Mouse (Mus musculus) retina, postnatal 7 days (tissue): Measurements from ENCODE around the gene Olfr1242.

Experiments
- DNase-seq: peaks from one replicate; pipeline ENCODE4 v3.0.0-alpha.2; 2012; ENCODE audit warnings: low read depth, low spot score

Gene Olfr1242

DNA sequence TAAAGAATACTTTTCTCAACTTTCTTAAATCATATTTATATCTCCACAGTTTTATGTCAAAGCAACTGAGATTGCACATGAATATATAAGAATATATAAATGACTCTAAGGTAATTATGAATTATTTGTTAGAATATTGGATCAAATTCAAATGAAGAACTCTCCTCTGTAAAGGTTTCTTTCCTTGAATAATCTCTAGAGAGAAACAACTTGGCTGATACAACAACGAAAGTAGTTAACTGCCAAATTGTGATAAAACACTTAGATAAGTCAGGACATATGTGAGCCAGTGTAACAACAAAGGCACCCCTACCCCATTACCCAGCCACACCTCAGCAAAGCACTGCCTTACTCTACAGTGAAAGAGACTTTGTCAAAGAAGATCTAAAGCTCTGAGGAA lies at the start of gene Olfr1242:
Olfr1242 (minus strand) TSS at position 101 of the 400 bp plus-strand sequence.
- DNase-seq, result no peak

DNA sequence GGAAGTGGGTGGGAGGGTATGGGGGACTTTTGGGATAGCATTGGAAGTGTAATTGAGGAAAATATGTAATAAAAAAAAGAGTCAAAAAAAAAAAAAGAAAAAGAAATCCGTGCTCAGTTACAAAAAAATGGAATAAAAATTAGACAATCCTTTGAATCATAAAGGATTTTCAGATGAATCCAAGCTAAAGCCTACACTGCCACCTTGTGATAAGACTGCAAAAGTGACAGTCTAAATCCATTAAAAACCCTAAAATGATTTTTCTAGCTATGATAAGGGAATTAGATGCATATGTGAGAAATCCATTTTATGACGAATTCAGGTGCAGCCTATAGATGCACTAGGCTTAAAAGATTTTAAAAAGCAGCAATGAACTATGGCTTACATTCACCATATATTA lies 46.4 kb upstream of the Olfr1242 start:
- no peak for DNase-seq

DNA sequence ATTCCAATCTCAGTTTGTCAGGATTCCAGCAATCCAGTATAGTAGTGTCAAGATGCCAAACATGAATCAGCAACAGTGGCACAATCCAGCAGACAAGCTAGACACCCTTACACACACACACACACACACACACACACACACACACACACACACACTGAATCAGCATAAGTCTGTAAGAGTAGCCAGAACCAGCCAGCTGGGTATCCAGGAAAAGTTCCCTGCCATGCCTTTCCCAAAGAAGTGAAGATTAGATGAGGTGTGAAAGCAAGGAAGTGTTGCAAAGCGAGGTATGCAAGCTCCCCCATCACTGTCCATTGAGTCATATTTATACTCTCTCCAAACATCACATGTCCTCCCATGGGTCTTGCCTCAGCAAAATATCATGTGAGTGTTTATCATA lies 41.8 kb upstream of the Olfr1242 start:
- no peak for DNase-seq

DNA sequence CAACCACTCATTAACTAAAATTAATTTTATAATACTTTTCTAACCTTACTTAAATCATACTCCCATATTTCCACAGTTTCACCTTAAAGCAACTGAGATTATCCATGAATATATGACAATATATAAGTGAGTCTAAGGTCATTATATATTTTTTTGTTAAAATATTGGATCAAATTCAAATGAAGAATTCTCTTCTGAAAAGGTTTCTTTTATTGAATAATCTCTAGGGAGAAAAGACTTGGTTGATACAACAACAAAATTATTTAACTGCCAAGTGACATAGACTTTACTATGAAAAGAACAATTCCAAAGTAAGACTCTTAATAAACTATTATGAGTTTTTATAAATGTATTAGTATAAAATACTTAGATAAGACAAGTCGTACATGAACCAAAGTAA lies 33.3 kb upstream of the Olfr1242 start, which contains the start of gene Olfr1243:
Olfr1243 (minus strand) TSS at position 101 of the 400 bp plus-strand sequence.
- no peak for DNase-seq

DNA sequence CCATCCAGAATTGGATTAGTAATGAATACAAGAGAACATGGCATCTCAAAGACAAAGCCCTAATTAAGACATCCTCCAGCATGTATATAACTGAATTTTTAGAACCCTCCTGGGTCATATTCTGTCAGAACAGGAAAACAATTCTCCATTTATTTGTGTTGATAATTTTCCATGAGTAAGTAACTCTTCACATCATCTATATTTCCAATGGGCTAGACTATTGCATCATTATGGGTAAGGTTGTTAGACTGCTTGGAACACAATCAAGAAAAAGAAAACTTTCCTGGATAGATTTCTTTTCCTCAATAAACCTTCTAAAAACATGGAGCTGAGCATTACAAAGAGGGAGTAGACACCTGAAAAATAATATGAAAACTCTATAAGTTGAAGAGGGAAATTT lies 11.1 kb downstream of the Olfr1242 start, which contains the start of gene Olfr1241:
Olfr1241 (minus strand) TSS at position 101 of the 400 bp plus-strand sequence.
- DNase-seq, result no peak

DNA sequence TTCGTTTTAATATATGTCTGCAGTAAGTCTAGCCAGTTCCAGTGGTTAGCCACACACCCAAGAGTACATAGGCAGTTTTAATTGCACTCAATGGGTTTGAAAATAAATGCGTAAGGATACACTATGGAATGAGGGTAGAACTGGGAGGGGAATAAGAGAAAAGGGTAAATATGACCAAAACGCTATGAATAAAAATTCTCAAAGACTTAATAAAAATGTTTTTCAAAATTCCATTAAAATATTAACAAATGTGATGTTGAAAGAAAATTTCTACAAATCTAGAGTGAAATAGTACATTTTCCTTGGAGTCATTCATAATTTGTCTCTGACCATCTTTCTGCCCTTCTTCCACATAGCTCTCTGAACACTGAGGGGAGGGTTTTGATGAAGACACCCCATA lies 55.2 kb downstream of the Olfr1242 start, which contains the start of gene Olfr1240:
Olfr1240 (minus strand) TSS at position 101 of the 400 bp plus-strand sequence.
- no peak for DNase-seq
